Mouse (Mus musculus): ENCODE data around the gene Tubb4a. TPM values are rescaled to one million over a fixed set of nuclear protein-coding genes. Genes with fewer than 3 reads are reported as not detected.

Tubb4a gene
- polyA plus RNA-seq, 1 experiment = 1.7 TPM

GRCm38 (mm10) chr17:57104496-57104895 lies 16.9 kb upstream of the Tubb4a start:
- TF ChIP-seq CTCF (IDR thresholded peaks at IDR 0.05; ENCODE audit: borderline replicate concordance, insufficient read depth, low read length) = no peak
- no peak for TF ChIP-seq POLR2A (IDR thresholded peaks at IDR 0.05; ENCODE audit: low read depth, low read length)
- peaks cover 7% of the 10 kb centered on the region for H3K4me1 ChIP-seq (ENCODE audit: control insufficient read depth, insufficient read depth, low read length)
- H3K27ac ChIP-seq (ENCODE audit: insufficient read depth, low read length) = no peak overlapping the region
- peak overlapping the region; percentile 93 for H3K4me3 ChIP-seq (ENCODE audit: insufficient read depth, low read length)

DNA sequence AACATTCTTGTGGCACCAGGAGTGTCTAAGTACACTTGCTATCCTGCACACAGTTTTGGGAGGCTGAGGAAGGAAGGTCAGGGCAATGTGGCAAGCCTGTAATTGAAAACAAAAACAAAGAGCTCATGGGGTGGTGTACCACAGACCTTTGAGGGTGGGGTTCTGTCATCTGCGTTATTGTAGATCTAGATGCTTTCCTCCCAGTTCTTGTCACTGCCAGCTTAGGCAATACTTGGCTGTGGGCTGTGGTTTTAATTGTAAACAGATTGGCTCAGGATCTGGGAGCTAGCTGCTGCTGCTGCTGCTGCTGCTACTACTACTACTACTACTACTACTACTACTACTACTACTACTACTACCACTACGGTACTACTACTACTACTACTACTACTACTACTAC lies 14.7 kb upstream of the Tubb4a start:
- Histone ChIP-seq H3K4me1 (ENCODE audit: control insufficient read depth, insufficient read depth, low read length) (peaks cover 7% of the 10 kb centered on the region), H3K27ac (ENCODE audit: insufficient read depth, low read length) (no peak overlapping the region), H3K4me3 (ENCODE audit: insufficient read depth, low read length) (no peak overlapping the region)
- TF ChIP-seq CTCF (IDR thresholded peaks at IDR 0.05; ENCODE audit: borderline replicate concordance, insufficient read depth, low read length) (no peak), POLR2A (IDR thresholded peaks at IDR 0.05; ENCODE audit: low read depth, low read length) (no peak)

GRCm38 (mm10) chr17:57099629-57100325 lies 12.2 kb upstream of the Tubb4a start:
- no peak for TF ChIP-seq CTCF (IDR thresholded peaks at IDR 0.05; ENCODE audit: borderline replicate concordance, insufficient read depth, low read length)
- no peak for TF ChIP-seq POLR2A (IDR thresholded peaks at IDR 0.05; ENCODE audit: low read depth, low read length)
- Histone ChIP-seq H3K27ac (ENCODE audit: insufficient read depth, low read length) (no peak overlapping the region), H3K4me3 (ENCODE audit: insufficient read depth, low read length) (no peak overlapping the region), H3K4me1 (ENCODE audit: control insufficient read depth, insufficient read depth, low read length) (peaks cover 5% of the 10 kb centered on the region)

DNA sequence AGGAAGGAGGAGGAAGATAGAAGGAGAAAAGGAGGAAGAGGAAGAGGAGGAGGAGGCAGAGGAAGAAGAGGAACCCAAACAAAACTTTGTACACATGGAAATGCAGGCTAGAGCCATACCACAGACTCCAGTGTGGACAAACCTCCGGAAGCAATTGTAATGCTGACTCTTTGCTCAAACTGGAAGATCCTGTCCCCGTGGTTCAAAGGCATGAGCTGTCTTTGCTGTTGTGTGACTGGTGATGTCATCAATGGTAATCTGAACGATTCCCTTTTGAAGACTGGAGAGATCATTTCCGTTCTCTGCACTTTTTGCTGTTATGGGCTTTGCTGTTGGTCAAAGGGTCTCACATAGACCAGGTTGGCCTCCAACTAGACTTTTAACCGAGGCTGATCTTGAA lies 10.7 kb upstream of the Tubb4a start:
- TF ChIP-seq CTCF (IDR thresholded peaks at IDR 0.05; ENCODE audit: borderline replicate concordance, insufficient read depth, low read length) = no peak
- no peak for TF ChIP-seq POLR2A (IDR thresholded peaks at IDR 0.05; ENCODE audit: low read depth, low read length)
- no peak overlapping the region for H3K4me3 ChIP-seq (ENCODE audit: insufficient read depth, low read length)
- H3K27ac ChIP-seq (ENCODE audit: insufficient read depth, low read length) = no peak overlapping the region
- H3K4me1 ChIP-seq (ENCODE audit: control insufficient read depth, insufficient read depth, low read length) = no peaks in the 10 kb centered on the region

DNA sequence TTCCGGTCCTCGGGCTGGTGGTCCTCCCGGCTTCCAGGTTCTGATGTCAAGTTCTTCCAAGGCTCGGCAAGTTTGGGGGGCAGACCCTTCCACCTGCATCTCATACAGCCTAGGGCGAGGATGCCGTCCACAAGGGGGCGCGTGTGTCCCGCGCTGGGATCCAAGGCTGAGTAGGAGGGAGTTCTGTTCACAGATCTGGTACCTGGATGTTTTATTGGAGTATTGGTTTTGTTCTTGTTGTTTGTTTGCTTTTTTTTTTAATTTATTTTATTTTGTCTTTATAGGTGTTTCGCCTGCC lies 9.0 kb upstream of the Tubb4a start:
- no peak for TF ChIP-seq POLR2A (IDR thresholded peaks at IDR 0.05; ENCODE audit: low read depth, low read length)
- TF ChIP-seq CTCF (IDR thresholded peaks at IDR 0.05; ENCODE audit: borderline replicate concordance, insufficient read depth, low read length) = peak; percentile 91
- Histone ChIP-seq H3K27ac (ENCODE audit: insufficient read depth, low read length) (no peak overlapping the region), H3K4me3 (ENCODE audit: insufficient read depth, low read length) (peak overlapping the region; percentile 6; the same call in 1 of the 2 replicates), H3K4me1 (ENCODE audit: control insufficient read depth, insufficient read depth, low read length) (no peaks in the 10 kb centered on the region)

GRCm38 (mm10) chr17:57095855-57096622 lies 8.5 kb upstream of the Tubb4a start:
- H3K4me1 ChIP-seq (ENCODE audit: control insufficient read depth, insufficient read depth, low read length) = no peaks in the 10 kb centered on the region
- no peak for TF ChIP-seq CTCF (IDR thresholded peaks at IDR 0.05; ENCODE audit: borderline replicate concordance, insufficient read depth, low read length)
- TF ChIP-seq POLR2A (IDR thresholded peaks at IDR 0.05; ENCODE audit: low read depth, low read length) = 0 out of 2 replicates have a peak, but pooled peaks have one; percentile 32
- peak overlapping the region; percentile 6; the same call in 1 of the 2 replicates for H3K4me3 ChIP-seq (ENCODE audit: insufficient read depth, low read length)
- no peak overlapping the region for H3K27ac ChIP-seq (ENCODE audit: insufficient read depth, low read length)

DNA sequence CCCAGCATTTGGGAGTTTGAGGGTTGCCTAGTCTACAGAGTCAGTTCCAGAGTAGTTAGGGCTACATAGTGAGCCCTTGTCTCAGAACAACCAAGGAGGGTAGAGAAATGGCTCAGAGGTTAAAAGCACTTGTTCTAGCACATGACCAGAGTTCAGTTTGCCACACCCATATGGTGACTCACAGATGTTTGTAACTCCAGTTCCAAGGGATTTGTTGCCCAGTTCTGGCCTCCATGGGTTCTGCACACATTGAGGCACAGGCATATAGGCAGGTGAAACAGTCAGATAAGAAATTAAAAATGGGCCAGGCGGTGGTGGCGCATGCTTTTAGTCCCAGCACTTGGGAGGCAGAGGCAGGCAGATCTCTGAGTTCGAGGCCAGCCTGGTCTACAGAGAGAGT lies 6.6 kb upstream of the Tubb4a start:
- H3K27ac ChIP-seq (ENCODE audit: insufficient read depth, low read length) = no peak overlapping the region
- H3K4me3 ChIP-seq (ENCODE audit: insufficient read depth, low read length) = no peak overlapping the region
- H3K4me1 ChIP-seq (ENCODE audit: control insufficient read depth, insufficient read depth, low read length) = no peaks in the 10 kb centered on the region
- TF ChIP-seq CTCF (IDR thresholded peaks at IDR 0.05; ENCODE audit: borderline replicate concordance, insufficient read depth, low read length) = no peak
- TF ChIP-seq POLR2A (IDR thresholded peaks at IDR 0.05; ENCODE audit: low read depth, low read length) = no peak

DNA sequence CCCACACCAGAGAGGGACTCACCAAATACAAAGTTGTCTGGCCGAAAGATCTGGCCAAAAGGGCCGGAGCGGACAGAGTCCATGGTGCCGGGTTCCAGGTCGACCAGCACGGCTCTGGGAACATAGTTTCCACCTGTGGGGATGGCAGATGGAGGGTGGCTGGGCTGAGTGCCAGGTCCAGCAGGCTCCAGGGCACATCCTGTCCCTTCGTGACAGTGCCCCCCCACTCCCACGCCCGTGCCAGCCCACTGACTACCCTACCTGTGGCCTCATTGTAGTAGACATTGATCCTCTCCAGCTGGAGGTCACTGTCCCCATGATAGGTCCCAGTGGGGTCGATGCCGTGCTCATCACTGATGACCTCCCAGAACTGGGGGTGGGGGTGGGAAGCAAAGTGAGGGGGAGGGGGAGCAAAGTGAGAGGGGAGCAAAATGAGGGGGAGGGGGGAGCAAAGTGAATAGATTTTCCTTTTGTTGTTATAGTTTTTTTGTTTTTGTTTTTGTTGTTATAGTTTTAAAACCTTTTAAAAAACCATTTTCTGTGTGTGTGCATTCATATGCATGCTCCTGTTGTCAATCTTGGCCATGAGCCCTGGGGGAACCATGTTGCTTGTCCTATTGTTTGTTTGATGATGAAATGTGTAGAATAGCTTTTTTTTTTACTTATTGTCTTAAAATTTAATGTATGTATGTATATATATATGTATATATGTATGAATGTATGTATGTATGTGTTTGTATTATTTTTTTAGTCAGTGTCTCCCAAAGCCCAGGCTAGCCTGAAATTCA lies 1.4 kb downstream of the Tubb4a start:
- TF ChIP-seq CTCF (IDR thresholded peaks at IDR 0.05; ENCODE audit: borderline replicate concordance, insufficient read depth, low read length) (no peak), POLR2A (IDR thresholded peaks at IDR 0.05; ENCODE audit: low read depth, low read length) (no peak)
- no peaks in the 10 kb centered on the region for H3K4me1 ChIP-seq (ENCODE audit: control insufficient read depth, insufficient read depth, low read length)
- H3K27ac ChIP-seq (ENCODE audit: insufficient read depth, low read length) = no peak overlapping the region
- H3K4me3 ChIP-seq (ENCODE audit: insufficient read depth, low read length) = no peak overlapping the region

GRCm38 (mm10) chr17:57082481-57082880 lies 5.1 kb downstream of the Tubb4a start:
- Histone ChIP-seq H3K4me3 (ENCODE audit: insufficient read depth, low read length) (no peak overlapping the region), H3K27ac (ENCODE audit: insufficient read depth, low read length) (no peak overlapping the region), H3K4me1 (ENCODE audit: control insufficient read depth, insufficient read depth, low read length) (no peaks in the 10 kb centered on the region)
- no peak for TF ChIP-seq CTCF (IDR thresholded peaks at IDR 0.05; ENCODE audit: borderline replicate concordance, insufficient read depth, low read length)
- no peak for TF ChIP-seq POLR2A (IDR thresholded peaks at IDR 0.05; ENCODE audit: low read depth, low read length)
